ENCODE assay signal across 15 mouse cellular contexts in genomic region chr4:98049584-98049983, GRCm38 (mm10).
DNase-seq lines count a peak whose midpoint lies in the region; ATAC-seq and TF ChIP-seq lines count a peak whose summit lies in the region.
"Had no signal": no experiment of that assay in that cellular context is flagged by ENCODE, and none has a peak within 500 bp of the region (broad histone marks: within the 10 kb centered on the region; RNA-seq: fewer than 3 reads in every experiment).

No protein-coding gene starts in this region.

- 0 out of 2 replicates have a peak, but pooled peaks have one; percentile 51 for ATAC-seq in kidney, embryonic 16.5 days (ENCODE audit: low FRiP score, low TSS enrichment)
- ATAC-seq: forebrain, embryonic 14.5 days; liver, embryonic 12.5 days had no signal

- peak; percentile 24 for DNase-seq in gastrocnemius, adult 2 months
- no peak for DNase-seq in gastrocnemius, adult 8-10 months (ENCODE audit: low spot score in 2 of 2)
- no peak for DNase-seq in kidney, adult 18-20 months
- peak; percentile 31 for DNase-seq in kidney, postnatal 10 days
- peak; percentile 17 for DNase-seq in skeletal muscle tissue, adult 2 months (ENCODE audit: low read depth, low spot score)
- DNase-seq in midbrain, embryonic 10.5 days (ENCODE audit: low spot score), result no peak
- DNase-seq in layer of hippocampus, adult 9-10 months (ENCODE audit: low spot score), result no peak
- DNase-seq: cerebellum, adult 11-12 months; right cerebral cortex, postnatal 25 days had no signal

- no peak overlapping the region for H3K4me2 ChIP-seq in kidney, embryonic 16.5 days (replicated peaks; ENCODE audit: low read depth, low read length)
- H3K4me2 ChIP-seq: embryonic facial prominence, embryonic 15.5 days; hindbrain, embryonic 12.5 days; liver, embryonic 12.5 days; midbrain, embryonic 11.5 days had no signal

- H3K4me3 ChIP-seq in gastrocnemius, adult 2 months, result no peak overlapping the region
- no peak overlapping the region for H3K4me3 ChIP-seq in kidney, embryonic 16.5 days (ENCODE audit: low read length)
- H3K4me3 ChIP-seq in midbrain, embryonic 10.5 days, result no peak overlapping the region
- H3K4me3 ChIP-seq: embryonic facial prominence, embryonic 15.5 days; hindbrain, embryonic 12.5 days; liver, embryonic 12.5 days had no signal

- no peaks in the 10 kb centered on the region for H3K36me3 ChIP-seq in kidney, embryonic 16.5 days (ENCODE audit: insufficient read depth, low read length)
- H3K36me3 ChIP-seq in midbrain, embryonic 10.5 days, result no peaks in the 10 kb centered on the region
- H3K36me3 ChIP-seq: liver, embryonic 12.5 days had no signal

- no peak overlapping the region for H3K9ac ChIP-seq in kidney, embryonic 16.5 days (replicated peaks; ENCODE audit: low read length)
- H3K9ac ChIP-seq: embryonic facial prominence, embryonic 15.5 days; hindbrain, embryonic 12.5 days; liver, embryonic 12.5 days had no signal

- no peak for TF ChIP-seq CTCF in gastrocnemius, adult 2 months (IDR thresholded peaks at IDR 0.05)

- peaks cover 19% of the 10 kb centered on the region for H3K4me1 ChIP-seq in kidney, embryonic 16.5 days (ENCODE audit: insufficient read depth, low read length)
- peaks cover 8% of the 10 kb centered on the region for H3K4me1 ChIP-seq in midbrain, embryonic 10.5 days
- H3K4me1 ChIP-seq: liver, embryonic 12.5 days had no signal

- H3K27ac ChIP-seq in gastrocnemius, adult 2 months, result peak overlapping the region; percentile 51
- H3K27ac ChIP-seq in kidney, embryonic 16.5 days (ENCODE audit: low read length), result no peak overlapping the region; the same call in 1 of the 2 replicates
- H3K27ac ChIP-seq in midbrain, embryonic 10.5 days (replicated peaks), result no peak overlapping the region
- H3K27ac ChIP-seq: embryonic facial prominence, embryonic 15.5 days; hindbrain, embryonic 12.5 days; liver, embryonic 12.5 days had no signal

- intact Hi-C loops in gastrocnemius, adult 2 months (cut with DNase I), result loop anchor here (1.0 kb wide), 1 partner anchor 35 kb away; no protein-coding TSS in a partner anchor

- H3K27me3 ChIP-seq in kidney, embryonic 16.5 days (ENCODE audit: insufficient read depth, low read length), result no peaks in the 10 kb centered on the region
- 0 out of 2 replicates have a peak, but pooled peaks cover 6% of the 10 kb centered on the region for H3K27me3 ChIP-seq in midbrain, embryonic 10.5 days (ENCODE audit: low read depth, poor library complexity, severe bottlenecking)
- H3K27me3 ChIP-seq: embryonic facial prominence, embryonic 15.5 days; hindbrain, embryonic 12.5 days; liver, embryonic 12.5 days had no signal

- H3K9me3 ChIP-seq in kidney, embryonic 16.5 days (ENCODE audit: low read length), result no peaks in the 10 kb centered on the region; the same call in 1 of the 2 replicates
- no peaks in the 10 kb centered on the region for H3K9me3 ChIP-seq in midbrain, embryonic 10.5 days (replicated peaks)
- H3K9me3 ChIP-seq: embryonic facial prominence, embryonic 15.5 days; hindbrain, embryonic 12.5 days; liver, embryonic 12.5 days had no signal

- whole genome bisulfite sequencing in kidney, embryonic 16.5 days, result 31% methylated on average over 7 of the region's 7 CpGs
- 74% methylated on average over 7 of the region's 7 CpGs for WGBS in midbrain, embryonic 10.5 days

Comparison
In these comparisons a context has a peak if more than half of its experiments do, and no peak if none do; other contexts are left out.
1. DNase-seq: peak in gastrocnemius, adult 2 months (single experiment), kidney, postnatal 10 days (single experiment) and skeletal muscle tissue, adult 2 months (single experiment); none in gastrocnemius, adult 8-10 months (0 of 2), kidney, adult 18-20 months (single experiment), midbrain, embryonic 10.5 days (single experiment) and layer of hippocampus, adult 9-10 months (single experiment).